Mouse (Mus musculus) heart, adult 9 months (tissue): ENCODE data around the gene Col4a4.

Experiments used
- DNase-seq, 2 experiments: peaks; one replicate each; pipeline ENCODE4 v3.0.0; 2022; ENCODE audit warnings: low spot score in 2 of 2

The Col4a4 gene

GRCm38 (mm10) chr1:82475821-82476220 is 110.8 kb downstream of the Col4a4 start:
- no peak for DNase-seq

- no peak for DNase-seq
These were observed 111.4 kb downstream of the Col4a4 start for GRCm38 (mm10) chr1:82475254-82475653.

DNA sequence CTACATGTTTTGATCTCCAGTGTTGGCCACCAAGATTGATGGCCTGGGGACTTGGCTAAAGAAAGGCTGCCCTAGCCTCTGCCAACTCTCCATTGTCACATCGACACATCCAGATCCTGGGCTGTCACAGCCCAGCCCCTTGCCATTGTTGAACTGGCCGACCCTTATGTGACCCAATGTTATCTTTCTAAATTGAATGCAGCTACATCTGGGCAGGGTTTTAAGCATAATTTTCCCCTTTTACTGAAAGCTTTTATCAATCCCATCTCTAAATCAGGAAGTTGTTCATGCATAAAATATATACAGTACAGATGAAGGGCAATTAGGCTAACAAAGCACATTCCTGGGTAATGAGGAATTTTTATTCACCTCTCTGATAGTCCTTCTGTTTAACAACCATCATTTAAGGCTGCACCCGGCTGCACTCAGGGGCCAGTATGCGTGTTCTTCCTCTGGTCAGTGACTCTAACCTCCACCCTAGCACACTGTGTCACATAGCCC is 112.1 kb downstream of the Col4a4 start:
- DNase-seq: no peak

DNA sequence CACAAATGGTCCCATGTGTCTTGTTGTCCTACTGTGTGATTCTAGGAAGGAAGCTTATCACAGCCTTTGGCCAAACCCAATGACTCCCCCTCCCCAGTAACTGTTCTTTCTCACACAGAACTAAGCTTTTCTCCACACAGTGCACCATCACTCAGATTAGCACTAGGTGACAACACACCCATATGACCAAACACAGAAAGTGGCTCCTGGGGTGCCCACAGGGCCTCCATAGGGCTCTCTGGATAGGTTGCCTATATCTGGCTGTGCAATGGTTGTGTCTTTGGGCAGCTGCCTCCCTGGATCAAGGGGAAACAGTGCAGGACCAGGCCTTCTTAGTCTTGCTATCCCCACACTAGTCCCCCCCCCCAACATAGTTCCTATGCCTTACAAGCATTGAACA is 113.2 kb downstream of the Col4a4 start:
- DNase-seq: no peak

DNA sequence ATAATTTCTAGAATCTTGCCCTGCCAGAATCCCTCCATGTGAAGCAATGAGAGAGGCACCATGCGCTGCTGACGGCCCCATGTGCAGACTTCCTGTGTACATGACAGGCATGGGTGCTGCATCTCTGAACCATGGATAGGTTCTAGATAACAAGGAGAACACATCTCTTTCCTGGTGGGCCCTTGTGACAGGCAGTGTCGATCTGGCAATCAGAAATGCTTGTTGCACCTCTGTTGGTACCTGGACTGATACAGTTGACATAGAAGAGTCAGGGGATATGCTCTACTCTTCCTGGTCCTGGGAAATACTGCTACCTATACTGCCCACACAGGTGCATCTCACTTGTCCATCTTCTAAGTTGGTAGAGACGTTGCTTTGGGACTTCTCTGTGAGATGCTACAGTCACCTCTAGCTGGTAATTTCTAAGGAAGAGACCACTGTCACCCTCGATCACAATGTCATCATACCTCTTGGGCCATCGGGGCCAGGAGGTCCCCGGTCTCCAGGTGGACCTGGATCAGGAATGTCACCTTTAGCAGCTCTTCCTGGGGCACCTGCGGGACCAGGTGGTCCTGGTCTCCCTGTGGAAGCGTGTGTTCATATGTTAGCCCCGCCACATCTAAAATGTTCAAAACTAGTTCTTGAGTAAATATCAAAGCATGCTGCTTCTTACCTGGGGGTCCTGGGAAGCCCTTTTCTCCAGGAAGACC is 116.0 kb downstream of the Col4a4 start:
- DNase-seq: no peak

- no peak for DNase-seq
These were observed 117.8 kb downstream of the Col4a4 start for GRCm38 (mm10) chr1:82468872-82469271.

DNA sequence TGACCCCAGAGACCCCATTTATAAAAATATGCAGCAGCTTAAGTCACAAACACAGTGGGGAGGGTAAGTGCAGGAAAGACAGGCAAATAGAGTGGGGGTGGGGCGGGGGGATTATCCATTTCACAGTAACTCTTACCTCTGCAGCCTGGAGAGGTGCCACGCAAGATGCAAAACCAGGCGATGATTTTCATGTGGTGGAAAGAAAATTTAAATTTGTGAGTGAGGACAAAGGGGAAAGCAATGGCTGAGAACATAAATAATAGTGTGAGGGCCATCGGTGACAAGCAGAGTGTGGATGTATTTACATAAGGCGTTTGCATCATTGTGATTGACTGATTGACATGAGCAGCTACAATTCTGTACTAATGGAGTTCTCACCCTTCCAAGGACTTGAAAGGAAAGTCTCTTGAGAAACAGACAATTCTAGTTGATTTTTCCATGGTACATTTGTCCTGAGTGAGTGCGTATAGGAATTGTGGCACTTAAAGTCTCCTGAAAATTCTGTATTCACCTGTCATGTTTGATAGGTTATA is 121.3 kb downstream of the Col4a4 start:
- no peak for DNase-seq

DNA sequence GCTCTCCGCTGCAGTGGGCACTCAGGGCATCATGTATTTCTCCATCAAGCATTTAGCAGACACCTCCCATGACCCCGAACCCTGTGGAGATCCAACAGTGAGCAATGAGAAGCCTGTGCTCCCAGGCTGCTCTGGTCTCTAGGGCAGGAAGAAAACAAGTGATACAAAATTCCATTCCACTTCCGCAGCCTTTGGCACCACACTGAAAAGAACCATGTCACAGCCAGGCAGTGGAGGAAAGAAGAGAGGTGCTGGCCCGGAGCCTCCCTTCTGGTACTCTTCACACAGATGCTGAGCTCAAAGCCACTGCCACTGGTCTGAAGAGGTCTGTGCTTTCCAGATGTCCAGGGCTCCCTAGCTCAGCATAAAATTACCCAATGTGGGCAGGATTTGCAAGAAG is 125.6 kb downstream of the Col4a4 start:
- peak; percentile 46 to 72 for DNase-seq

- no peak for DNase-seq
These were observed 126.7 kb downstream of the Col4a4 start for GRCm38 (mm10) chr1:82459926-82460325.

DNA sequence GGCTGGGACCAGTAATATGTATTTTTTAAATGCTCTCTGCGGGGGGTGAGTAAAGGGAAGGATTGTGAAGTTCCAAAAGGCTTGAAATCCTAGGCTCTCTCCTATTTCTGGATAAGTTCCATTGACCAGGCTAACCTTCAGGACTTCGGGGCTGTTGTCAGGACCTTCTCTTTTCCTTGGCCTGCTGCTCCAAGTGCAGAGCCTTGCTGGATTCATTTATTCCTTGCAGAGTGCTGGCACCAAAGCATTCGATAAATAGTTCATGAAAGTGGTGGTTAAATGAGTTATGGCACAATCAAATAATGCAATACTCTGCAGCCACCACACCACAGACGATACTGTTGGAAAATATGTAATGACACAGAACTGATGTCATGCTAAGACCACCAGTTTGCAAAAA is 127.3 kb downstream of the Col4a4 start:
- no peak for DNase-seq

- no peak for DNase-seq
These were observed 132.6 kb downstream of the Col4a4 start for GRCm38 (mm10) chr1:82454031-82454430.

DNA sequence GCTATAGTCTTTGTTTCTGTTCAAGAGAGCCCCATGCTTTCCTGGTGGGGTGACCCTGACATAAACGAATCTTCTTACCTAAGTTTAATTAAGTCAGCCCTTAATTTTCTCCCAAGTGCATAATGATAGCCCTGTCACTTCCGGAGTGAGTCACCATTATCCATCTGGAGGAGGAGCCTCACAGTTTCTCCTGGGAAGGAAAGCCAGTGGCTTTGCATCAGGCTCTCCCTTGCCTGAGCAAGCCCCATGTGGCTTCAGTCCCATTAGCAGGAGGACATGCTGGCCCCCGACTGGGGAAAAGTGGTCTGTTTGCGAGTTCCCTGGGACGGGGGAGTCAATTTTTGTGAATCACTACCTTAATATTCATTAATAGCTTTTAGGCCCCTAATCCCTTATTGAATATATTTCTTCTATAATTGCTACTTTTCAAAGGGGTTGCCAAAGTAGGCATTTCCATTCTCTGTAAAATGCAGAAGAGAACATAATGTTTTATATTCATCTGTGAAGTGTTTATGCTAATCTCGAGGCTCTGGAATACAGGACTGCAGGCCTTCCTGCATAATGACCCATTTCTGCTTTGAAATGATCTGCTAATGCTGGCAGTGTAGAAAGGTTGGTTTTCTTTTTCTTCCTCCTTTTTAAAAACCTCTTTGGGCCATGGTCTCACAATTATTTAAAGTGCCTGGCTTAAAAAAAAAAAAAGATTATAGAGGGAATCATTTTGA is 134.6 kb downstream of the Col4a4 start:
- no peak for DNase-seq

DNA sequence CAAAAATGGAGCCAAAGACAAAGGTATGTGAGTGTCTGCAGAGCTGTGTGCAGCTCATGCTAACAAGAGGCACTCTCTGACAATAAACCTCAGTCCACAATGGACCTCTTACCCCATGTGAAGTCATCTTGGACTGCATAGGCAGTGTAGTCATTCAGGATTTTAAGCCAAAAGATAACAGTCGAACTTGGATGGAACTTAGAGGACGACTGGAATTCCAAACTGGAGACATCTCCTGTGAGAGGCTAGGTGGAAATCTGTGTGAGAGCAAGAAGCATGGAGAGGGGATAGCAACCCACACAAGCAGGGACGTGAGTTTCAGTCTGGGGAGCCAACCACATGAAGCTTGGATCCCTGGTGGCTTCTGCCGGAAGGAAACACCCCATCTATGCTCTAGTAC is 136.8 kb downstream of the Col4a4 start:
- DNase-seq: peak; percentile 34 to 38

DNA sequence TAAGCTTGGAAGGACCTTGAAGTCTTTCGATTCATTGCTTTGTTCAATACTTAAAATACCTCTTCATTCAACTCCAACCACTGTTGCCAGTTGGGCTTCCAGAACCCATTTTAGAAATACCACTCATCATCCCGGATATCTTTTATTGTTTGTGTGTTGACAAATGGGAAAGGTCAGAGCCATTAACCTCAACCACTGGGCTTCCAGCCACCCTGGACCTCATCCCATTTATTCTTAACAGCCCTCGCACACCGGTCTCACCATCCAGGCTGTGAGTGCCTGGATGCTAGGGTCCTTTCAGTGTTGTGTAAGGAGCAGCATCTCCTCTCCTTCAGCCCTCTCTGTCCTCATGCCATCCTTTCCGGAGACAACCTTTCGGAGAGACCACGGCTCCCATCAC is 140.6 kb downstream of the Col4a4 start:
- peak; percentile 28 to 65 for DNase-seq

DNA sequence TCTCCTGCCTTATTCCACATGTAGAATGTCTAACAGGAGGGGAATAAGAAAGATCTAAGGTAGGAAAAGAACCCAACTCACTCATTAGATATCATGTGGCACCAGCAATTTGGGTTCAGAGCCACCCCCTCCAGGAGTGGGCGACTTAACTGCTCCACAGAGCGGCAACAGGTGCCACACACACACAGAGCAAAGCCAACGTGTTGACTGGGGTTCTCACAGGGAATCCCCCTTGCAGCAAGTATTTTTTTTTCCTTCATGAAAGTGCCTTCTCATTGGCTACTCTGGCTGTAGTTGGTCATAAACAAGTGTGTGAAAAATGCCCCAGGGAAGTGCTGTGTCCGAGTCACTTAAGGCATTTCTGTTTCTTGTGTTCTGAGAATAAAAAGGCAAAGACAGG is 143.1 kb downstream of the Col4a4 start:
- no peak for DNase-seq

DNA sequence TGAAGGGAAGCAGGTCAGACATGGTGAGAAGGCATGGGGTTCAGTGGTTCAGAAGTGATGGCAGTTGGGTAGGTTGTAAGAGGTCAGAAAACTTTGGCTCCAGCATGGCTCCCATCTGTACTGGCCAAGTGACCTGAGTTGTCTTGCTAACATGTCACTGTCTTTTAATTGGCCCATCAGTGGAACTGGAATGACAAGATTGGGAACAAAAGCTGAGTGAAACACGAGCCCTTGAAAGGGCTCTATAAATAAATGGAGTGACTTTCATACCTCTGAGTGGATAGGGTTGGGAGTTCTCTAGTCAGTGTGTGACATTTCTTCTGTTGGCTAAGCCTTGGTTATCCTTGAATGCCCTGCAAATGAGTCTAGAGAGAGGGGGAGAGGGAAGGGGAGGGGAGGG is 146.5 kb downstream of the Col4a4 start:
- DNase-seq: peak; percentile 62 to 72

GRCm38 (mm10) chr1:82437273-82437672 is 149.4 kb downstream of the Col4a4 start:
- DNase-seq: no peak

DNA sequence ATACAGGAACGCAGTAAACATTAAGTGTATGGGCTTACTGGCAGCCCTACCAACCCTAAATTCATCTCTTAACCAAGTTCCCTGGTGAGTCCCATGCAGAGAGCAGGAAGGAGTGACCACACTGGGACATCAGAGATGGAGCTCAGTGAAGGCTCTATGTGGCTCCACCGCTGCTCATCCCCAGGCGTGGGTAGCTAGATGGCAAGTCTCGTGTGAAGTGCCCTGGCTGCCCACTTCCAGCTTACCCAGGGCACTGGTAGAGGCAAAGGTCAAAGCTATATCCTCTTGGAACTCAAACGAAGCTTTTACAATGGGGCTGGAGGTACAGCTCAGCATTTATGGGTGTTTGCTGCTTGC is 153.0 kb downstream of the Col4a4 start:
- no peak for DNase-seq

- DNase-seq: peak in 1 of 2 experiments; percentile 22
These were observed 153.6 kb downstream of the Col4a4 start for GRCm38 (mm10) chr1:82432919-82433648.

DNA sequence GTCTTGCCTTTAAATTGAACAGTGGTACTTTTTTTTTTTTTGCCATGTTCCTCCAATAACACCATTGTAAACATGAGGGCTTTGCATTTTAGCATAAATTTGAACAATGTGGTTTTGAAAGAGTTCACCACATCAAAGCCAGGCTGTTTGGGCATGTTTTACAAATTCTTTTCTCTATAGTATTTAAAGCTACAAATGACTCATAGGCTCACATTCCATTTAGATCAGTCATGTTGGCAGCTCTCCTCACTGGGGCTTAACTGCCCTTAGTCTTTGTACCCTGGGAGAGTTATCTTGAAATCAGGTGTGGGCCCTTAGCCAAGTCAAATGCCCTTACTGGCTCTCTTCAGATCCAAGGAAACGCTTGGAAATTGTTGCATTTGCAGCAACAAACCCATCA is 157.6 kb downstream of the Col4a4 start:
- no peak for DNase-seq

GRCm38 (mm10) chr1:82427729-82428128 is 158.9 kb downstream of the Col4a4 start:
- no peak for DNase-seq

DNA sequence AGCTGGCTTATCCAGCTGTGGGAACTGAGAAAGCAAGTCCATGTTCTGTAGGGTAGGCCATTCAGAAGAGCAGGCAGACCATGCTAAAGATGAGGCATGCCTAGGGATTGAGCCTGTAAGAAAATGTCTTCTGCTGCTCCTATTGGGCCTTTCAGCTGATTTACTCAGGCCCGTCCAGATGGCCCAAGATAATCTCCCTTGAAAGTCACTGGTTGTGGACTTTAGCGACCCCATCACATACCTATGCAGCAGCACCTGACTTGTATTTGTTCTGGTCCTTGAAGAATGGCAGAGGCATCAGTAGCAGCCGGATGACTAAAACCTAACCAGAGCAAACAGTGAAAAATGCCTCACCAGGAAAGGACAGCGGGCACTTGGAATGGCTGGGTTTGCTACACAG is 171.0 kb downstream of the Col4a4 start:
- DNase-seq: no peak
